Mouse (Mus musculus) liver (tissue): ENCODE data around the gene Xkr8.
"Not testable (repeated sequence)": the region's sequence is repeated elsewhere in the genome, so short reads cannot be mapped to it uniquely, and the experiment has no call there.

Experiments used
- DNase-seq: peaks from one replicate; pipeline ENCODE4 v3.0.0-alpha.2; 2020; ENCODE audit warnings: mixed read lengths

The Xkr8 gene

DNA sequence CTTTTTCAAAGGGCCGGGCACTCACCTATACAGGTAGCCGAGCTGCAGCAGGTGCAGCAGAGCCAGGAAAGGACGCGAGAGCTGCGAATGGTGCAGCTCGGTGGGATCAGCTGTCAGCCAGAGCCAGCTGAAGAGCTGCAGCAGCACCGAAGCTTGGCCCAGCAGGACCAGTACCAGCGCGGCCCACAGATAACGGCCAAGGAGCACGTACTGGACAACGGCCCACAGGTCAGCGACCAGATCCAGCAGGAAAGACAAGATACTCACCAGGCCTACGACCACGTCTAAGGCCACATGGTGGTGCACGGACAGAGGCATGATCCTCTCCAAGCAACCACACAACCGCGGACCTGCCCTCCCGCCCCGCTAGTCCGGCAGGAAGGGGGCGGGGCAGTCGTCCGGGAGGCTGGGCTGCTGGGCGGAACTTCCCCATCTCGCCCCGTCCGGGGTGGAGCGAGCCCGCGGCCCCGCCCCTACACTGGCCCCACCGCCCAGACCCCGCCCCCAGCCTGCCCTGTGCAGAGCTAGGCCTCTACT lies at the start of gene Xkr8:
Gene Xkr8 (minus strand): TSS at position 399 of the 537 bp plus-strand sequence.
- peak; percentile 95 for DNase-seq

DNA sequence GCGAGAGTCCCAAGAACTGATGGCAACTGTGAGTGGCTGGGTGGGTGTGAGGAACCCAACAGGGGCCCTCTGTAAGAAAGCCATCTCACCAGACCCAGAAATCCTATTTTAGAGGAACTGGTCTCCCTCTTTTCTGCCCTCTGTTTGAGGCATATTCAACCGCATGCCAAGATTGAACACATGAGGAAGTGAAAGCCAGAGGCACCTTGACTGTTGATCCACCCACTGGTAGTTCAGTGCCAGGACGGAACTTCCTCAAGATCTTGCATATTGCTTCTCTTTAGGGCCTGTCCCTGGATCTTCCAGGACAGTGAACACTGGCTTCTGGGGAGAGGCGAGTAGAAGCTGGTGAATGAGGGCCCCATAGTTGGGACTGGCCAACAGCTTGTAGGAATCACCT lies 47.9 kb upstream of the Xkr8 start:
- DNase-seq: no peak

DNA sequence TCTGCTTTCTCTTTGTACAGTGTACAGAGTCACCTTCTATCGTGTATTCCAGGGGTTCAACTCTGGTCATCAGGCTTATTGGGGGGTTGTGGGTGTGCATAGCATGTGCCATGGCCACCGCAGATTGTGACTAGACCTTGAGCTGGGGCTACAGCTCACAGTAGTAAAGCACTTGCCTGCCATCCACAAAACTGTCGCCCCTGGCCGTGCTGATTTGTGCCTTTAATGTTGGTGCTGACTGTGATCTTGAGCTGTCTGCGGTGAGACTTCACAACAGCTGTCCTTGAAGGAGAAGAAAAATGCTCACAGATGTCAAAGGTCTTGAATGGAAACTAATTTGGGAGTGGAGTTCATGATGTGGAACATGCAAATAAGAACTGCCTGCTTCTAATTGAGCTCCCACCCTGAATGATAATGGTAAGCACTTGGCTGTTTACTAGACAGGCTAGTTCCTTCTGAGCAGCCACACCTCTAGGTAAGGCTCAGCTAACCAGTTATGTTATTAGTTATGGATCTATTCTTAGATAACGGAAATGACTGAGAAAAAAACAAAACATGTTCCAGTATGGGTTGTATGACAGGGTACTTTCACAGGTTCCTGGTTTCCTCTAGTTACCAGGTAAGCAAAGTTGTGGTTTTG lies 46.3 kb upstream of the Xkr8 start:
- DNase-seq: no peak

DNA sequence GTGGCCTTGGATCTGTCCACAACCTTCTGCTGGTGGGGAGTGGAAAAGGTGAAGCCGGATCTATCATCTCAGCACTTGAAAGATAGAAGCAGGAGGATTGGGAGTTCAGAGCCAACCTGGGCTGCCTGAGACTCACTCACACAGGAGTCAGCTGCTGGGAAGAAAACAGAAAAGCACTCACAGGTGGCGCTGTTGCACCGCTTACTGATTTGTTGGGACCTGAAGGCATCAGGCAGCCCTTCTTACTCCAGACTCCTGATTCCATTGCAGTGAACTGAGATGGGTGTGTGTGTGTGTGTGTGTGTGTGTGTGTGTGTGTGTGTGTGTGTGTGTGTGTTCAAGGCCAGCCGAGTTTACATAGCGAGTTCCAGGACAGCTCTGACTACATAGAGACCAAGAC lies 44.4 kb upstream of the Xkr8 start:
- peak; percentile 68 for DNase-seq

DNA sequence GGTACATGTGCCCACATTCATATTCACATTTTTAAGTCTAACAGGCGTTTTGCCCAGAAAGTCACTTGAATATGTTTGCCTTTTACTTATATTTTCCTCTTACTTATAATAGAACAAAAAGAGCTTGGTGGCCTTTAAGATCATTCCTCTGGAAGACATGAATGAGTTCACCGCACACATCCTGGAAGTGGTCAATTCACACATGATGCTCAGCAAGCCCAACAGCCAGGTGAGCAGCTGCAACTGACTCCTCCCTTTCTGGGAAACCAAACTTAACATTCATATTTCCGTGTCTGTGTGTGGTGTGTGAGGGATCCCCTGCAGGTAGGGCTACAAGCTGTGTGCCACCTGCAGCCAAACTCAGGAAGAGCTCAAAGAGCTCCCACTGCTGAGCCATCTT lies 42.6 kb upstream of the Xkr8 start:
- no peak for DNase-seq

DNA sequence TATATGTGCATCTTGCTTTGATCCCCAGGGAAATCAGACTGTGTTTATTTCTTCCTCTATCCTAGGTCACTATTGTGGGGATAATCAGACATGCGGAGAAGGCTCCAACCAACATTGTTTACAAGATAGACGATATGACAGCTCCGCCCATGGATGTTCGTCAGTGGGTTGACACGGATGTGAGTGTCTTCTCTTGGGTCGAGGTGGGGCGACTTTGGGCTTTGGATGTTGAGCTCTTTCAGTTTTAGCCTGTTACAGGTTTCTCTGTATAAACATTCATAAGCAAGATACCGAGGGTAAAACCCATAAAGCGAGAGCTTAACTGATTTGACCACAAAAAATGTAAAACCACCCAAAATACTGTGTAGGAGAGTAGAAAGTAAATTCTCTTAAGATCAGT lies 39.4 kb upstream of the Xkr8 start:
- DNase-seq: no peak

DNA sequence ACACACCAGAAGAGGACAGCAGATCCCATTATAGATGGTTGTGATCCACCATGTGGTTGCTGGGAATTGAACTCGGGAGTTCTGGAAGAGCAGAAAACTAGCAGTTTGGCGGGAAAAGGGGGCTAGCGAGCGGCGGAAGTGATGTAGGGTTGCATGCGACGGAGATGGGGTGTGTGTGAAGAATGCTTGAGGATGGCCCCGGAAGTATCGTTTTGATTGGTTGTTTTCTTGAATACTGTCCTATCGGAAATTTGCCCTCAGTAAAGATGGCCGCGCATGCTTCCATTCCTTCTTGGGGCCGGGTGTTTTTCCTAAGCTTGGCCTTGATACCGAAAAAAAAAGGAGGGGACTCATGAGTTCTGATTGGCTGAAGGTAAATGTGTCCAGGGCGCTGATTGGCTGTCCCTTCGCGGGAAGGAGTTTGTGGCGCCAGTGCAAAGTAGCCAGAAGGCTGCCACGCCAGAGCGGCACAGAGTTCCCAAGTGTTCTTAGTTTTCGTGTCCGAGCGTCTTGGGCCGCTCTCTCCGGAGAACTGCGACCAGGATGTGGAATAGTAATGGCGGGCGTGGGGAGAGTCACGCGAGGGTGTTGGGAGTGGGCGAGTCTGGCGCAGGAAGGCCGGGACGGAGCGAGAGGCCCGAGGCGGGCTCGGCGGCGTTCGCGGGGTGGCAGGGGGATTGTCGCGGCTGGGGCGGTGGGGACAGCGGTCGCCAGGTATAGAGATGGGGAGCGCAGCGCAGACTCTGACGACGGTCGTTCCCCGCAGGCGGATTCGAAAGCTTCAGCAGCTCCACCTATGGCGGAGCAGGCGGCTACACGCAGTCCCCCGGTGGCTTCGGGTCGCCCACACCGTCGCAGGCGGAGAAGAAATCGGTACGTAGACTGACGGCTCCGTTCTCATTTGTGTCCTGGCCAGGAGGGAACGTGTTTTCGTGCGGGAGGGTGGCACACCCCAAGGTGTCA lies 35.8 kb upstream of the Xkr8 start, which contains the start of gene Rpa2:
Gene Rpa2 (plus strand): TSS at position 419 of the 963 bp plus-strand sequence.
- peak; percentile 96 for DNase-seq

DNA sequence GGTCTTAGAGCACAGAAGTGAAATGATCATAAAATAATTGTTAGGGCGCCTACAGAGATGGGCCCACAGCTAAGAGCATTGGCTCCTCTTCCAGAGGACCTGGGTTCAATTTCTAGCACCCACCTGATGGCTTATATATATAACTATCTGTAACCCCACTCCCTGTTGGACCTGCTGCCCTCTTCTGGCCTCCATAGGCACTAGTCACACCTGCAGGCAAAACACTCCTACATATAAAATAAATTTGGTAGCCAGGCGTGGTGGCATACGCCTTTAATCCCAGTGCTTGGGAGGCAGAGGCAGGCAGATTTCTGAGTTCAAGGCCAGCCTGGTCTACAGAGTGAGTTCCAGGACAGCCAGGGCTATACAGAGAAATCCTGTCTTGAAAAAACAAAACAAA lies 30.8 kb upstream of the Xkr8 start:
- DNase-seq: not testable (repeated sequence)

DNA sequence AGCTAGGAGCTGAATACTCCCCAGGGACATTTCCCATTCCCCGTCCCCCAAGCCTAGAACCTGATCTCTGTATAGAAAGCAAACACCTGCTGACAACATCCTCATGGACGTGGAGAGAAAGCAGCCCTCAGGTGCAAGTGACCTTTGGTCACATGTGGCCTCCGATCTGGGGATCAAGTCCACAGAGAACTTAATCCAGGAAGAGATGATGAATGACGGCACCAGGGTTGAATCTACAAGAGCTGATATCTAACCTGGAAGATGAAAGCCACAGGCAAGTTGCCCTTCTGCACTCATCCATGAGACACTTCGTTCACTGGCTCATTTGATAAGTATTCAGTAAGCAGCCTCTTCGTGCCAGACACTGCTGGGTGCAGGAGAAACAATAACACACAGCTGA lies 30.3 kb upstream of the Xkr8 start:
- no peak for DNase-seq

DNA sequence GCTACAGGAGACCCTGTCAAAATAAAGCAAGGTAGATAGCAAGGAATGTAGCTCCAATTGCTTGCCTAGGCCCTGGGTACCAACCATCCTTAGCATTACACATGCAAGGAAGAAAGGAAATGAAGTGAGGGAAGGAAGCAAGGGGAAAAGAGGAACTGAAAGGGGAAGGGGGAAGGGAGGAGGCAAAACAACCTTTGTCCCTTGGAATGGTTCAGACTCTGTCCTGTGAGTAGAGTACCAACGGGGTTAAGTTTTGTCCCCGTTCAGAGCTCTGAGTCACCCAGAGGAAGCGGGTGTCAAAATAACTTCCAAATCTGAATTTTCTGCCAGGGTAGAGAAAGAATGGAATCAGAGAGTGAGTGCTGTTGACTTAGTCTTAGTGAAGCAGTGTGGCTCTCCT lies 27.9 kb upstream of the Xkr8 start:
- no peak for DNase-seq

DNA sequence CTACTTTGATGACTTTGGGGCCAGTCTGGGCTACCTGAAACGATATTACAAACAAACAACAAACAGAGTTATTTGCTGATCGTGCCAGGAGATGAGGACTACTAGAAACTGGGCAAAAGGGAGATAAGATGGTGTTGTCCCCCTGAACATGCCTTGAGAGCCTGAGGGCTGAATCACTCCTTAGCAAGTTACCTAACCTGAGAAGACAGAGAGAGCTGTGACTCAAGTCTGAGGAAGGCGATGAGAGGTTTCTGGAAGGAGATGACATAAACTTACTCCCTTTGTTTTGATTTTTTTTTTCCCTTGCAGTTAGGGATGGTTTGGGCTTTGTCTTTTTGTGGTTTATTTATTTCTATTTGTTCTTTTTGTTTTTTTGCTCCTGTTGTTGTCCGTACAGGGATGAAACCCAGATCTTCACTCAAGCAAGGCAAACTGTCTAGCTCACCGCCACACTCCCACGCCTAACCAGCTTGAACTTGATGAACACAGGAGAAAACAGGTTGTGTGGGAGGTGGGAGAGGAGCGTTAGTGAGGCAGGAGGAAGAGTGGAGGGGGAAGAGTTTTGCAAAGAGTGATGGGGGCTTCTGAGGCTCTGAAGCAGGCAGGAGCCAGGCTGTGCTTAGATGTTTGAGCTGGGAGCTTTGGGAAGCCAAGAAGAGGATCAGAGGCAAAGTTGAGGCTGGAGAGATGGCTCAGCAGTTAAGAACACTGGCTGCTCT lies 25.4 kb upstream of the Xkr8 start:
- DNase-seq: no peak

DNA sequence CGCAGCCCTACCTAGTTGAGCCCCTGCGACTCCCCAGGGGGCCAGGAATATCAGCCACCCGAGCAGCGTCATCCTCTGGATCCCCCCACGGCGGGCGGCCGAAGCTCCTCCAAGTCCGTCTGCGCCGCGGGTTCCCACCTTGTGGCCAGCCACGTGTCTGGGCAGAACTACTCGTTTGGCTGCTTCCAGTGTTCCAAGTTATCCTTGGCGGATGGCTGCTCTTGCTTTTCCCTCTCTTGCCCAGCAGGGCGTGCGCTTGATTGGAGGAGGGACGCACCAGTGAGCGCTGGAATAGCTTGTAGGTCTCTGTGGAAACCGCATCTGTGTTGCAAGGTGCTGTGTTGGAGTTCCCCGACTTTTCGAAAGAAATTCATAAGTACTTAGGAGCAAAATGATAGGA lies 24.6 kb upstream of the Xkr8 start, which contains the start of gene Smpdl3b:
Gene Smpdl3b (minus strand): TSS at position 279 of the 400 bp plus-strand sequence.
- peak; percentile 51 for DNase-seq

DNA sequence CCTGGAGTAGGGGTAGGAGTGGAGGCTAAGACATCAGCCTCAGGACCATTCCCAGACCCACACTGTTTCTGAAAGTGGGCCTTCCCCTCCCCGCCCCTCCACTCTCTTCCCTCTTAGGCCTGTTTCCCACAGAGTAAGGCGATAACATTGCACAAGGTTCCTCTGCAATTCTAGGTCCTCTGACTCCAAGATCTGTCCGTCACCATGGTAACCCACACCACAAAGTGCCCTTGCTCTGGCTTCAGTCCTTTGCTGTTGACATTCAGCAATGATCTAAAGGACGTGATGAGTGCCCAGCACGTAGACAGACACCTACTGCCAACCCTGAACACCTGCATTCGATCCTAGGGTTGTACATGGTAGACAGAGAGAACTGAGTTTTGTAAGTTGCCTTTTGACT lies 20.6 kb upstream of the Xkr8 start:
- no peak for DNase-seq

DNA sequence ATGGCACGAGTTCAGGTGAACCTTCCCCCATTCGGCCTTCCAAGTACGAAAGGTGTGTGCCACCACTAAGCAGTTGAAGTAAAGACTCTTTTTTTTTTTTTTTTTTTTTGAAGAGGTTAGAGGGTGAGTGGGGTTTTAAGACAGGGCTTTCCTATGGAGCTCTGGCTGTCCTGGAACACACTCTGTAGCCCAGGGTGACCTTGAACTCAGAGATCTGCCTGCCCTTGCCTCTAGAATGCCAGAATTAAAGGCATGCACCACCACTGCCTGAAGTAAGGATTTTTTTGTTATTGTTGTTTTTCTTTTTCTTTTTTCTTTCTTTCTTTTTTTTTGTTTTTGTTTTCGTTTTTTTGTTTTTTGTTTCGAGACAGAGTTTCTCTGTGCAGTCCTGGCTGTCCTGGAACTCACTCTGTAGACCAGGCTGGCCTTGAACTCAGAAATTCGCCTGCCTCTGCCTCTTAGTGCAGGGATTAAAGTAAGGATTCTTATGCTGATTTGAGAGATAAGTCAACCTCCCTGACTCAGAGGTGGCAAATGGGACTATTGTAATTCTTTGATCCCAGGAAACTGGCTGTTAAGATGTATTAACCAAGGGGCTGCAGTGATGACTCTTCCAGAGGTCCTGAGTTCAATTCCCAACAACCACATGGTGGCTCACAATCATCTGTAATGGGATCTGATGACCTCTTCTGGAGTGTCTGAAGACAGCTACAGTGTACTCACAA lies 17.1 kb upstream of the Xkr8 start:
- DNase-seq: no peak

DNA sequence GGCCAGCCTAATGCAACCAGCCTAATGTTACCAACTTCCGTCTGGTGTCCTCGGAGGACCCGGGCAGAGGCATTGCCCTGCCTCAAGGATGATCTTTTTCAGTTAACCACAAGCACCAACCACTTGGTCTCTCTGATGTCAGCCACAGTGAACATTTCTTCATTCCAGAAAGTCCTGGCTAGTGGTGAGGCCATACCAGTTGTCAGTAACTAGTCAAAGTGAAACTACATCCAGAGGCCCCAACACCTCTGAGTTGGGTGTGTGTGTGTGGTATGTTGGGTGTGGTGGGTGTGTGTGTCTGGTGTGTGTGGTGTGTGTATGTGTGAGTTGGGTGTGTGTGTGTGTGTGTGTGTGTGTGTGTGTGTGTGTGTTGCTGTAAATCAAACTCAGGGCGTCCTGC lies 16.4 kb upstream of the Xkr8 start:
- no peak for DNase-seq

DNA sequence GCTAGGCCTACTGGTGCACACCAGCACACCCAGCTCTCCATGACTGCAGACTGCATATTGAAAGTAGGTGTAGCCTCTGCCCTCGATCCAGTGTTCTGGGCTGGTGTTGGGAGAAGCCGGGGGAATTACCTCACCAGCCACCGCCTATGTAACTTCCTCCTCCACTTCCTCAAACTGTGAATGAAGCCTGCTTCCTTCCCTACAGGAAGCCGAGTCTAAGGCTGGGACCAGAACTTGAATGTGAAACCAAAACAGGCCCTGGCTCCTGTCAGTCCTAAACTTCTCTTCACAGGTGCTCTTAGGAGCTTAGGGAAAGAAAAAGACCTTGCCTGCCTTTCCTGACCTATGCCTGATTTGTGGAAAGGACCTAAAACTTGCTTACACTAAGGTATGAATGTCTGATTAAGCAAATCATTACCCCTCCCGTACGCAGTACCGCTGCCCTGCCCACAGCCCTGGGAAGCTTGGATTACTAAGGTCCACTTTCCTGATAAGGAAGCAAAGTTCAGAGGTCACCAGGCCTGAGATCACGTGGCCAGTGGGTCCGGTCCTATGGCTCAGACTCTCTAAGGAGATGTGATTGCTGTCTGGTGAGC lies 15.4 kb upstream of the Xkr8 start:
- DNase-seq: peak; percentile 44

DNA sequence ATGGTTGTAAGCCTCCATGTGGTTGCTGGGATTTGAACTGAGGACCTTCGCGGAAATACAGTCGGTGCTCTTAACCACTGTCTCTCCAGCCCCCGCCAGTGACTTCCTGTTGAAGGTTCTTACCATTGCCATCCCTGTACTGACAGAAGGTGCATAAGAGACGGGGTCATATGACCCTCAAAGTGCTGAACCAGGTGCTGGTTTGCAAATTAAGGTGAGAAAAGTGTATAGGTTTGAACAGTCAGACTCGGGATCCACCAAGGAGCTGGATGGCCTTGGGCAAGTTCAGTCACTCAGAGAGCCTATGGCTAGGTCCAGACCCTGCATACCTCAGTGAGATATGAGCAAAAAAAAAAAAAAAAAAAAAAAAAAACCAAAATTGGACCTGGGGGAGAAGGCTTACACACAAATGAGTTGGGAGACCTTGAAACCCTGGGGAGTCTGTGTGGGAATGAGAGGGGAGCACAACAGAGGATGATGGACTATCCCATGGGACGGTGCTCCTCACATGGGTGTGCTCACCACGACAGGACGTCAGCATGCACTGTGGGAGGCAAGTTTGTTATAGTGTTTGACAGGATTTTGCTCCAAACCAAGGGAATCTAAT lies 14.7 kb upstream of the Xkr8 start:
- no peak for DNase-seq

DNA sequence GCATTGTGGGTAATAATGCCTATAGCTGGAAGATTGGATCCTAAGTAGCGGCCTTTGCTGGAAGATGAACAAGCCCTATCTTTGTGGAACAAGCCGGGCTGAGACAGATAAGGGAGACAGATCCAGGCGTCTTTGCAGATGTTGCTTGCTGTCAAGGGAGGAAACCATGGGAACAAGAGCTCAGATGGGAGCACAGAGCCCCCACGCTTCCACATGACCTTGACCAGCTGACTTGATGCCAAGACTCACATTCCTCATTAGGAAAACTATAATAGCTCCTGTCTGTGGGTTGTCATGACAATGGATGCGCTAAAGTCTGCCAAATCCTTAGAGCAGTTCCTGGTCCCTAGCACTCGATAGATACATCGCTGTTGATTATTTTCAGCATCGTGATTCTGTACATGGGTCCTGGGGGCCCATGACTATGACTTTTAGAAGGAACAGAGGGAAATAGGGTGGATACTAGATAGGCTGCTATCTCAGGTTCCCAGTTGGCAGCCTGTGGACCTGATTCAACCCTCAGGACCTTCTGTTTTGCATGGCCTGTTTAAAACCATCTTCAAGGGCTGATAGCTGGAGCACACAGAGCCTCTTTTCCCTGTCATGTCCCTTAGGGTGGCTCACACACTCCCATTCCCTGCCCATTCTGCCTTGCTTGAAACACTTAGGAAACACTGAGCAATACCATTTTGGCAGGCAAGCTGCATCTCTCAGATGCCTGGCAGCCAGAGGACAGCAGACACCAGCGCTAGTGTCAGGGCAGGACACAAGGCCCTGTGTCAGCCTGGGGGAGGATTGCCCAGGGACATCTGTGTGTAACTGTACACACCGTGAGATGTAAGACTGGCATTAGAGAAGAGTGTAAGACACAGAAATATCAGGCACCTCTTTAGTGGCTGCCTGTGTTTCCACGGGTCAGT lies 11.9 kb upstream of the Xkr8 start:
- DNase-seq: no peak

DNA sequence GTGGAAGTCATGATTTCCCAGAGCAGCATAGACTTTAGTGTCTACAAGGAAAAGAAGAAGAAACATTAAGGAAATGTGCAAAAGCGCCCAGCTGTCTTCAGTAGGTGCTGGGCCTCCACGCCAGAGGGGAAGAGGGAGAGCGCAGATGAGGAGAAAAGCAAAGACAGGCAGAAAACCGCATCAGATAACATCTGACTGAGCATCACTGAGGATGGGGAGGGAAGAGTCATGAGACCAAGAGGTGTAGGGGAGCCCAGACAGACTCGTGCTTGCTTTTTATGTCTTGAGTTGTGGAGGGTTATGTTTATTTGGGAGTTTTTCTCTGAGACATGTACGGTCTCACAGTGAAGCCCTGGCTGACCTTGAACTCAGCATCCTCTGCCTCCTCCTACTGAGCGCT lies 9.1 kb upstream of the Xkr8 start:
- no peak for DNase-seq

DNA sequence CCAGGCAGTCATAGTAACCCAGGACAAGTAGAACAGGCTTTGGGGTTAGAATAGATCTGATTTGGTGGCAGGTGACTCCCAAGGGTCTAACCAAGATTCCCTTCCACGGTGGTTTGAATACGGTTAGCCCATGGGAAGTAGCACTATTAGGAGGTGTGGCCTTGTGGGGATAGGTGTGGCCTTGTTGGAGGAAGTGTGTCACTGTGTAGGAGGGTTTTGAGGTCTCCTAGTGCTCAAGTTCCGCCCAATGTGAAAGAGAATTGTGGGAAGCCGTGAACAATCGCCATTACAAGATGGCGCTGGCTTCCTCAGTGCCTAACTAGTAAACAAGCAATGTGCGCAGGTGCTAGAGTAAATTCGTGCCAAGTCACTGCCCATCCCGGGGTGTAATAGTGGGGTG lies 4.8 kb upstream of the Xkr8 start:
- DNase-seq: not testable (repeated sequence)
